Mouse (Mus musculus): ENCODE data around the gene Gm5039.
"Not testable (repeated sequence)": the region's sequence is repeated elsewhere in the genome, so short reads cannot be mapped to it uniquely, and the experiment has no call there.

Gm5039 gene

GRCm38 (mm10) chr12:88323926-88324325, at the start of gene Gm5039:
Gm5039 (minus strand) TSS chr12:88324026.
- not testable (repeated sequence) for ATAC-seq (ENCODE audit: low TSS enrichment)

- ATAC-seq (ENCODE audit: low TSS enrichment) = no peak
Measured at GRCm38 (mm10) chr12:88372018-88372417, 48.2 kb upstream of the Gm5039 start.

- not testable (repeated sequence) for ATAC-seq (ENCODE audit: low TSS enrichment)
Measured at GRCm38 (mm10) chr12:88370321-88370720, 46.5 kb upstream of the Gm5039 start.

GRCm38 (mm10) chr12:88369690-88370089, 45.9 kb upstream of the Gm5039 start:
- not testable (repeated sequence) for ATAC-seq (ENCODE audit: low TSS enrichment)

GRCm38 (mm10) chr12:88368618-88369017, 44.8 kb upstream of the Gm5039 start:
- ATAC-seq (ENCODE audit: low TSS enrichment) = peak; percentile 75

DNA sequence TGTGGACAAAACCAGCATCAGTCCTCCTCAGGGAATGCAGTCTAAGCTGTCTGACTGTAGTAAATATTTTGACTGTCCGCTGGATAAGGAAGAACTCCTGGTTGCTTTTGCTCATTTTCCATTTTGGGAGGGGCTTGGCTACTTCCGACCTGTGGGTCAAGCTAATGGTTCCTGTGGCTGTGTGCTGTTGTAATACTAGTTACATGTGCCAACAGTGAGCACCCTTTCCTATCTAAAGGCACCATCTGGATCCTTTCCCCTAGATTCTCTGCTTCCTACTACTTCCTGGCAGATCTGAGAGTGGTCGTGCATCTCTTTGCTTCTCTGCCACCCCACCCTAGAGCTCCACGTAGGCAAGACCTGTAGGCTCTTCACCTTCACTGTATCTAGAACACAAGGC, 43.8 kb upstream of the Gm5039 start:
- no peak for ATAC-seq (ENCODE audit: low TSS enrichment)

DNA sequence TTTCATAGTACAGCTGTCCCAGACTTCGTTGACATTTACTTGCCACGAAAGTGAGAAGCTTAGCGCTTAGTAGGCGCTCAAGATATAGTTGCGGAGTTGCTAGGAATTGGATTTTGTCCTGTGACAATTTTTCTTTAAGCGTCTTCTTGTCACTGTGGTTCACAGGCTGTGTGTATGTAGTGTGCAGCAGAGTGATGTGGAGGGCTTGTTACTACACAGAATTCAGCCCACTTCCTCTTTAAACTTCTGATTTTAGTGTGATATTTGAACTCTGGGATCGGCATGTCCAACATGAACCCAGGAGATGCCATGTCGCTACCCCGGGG, 37.3 kb upstream of the Gm5039 start:
- ATAC-seq (ENCODE audit: low TSS enrichment) = no peak

DNA sequence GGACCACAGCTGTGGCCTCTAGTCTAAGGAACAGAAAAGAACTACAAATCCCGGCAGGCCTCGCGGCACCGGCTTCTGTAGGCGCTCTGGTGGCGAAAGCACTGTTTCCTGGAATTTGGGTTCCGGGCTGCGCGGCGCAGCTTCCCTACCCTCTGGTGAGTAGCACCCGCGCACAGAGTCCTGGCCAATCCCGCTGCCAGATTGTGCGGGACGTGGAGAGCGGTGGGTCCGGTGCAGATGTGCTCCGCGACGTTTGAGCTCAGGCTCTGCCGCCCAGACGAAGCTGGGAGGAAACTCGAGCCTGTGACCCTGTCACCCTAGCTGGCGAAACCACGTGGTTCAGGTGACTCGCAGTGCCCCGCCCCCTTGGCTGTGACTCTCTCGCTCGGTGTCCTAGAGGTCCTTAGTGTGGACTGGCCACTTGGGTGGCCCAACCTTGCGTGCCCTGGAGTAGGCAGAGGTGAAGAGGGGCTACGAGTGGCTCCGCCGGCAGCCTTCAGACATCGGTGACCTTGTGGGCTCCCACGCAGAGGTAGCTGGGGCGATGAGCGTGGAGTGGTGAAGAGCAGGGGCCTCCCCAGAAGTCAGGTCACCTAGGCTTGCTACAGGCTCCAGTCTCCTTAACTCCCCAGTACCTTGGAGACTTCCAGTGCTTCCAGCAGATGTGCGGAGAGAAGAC, 36.8 kb upstream of the Gm5039 start, which contains the start of gene Adck1:
Gene Adck1 (plus strand): TSS at position 114 of the 679 bp plus-strand sequence.
- ATAC-seq (ENCODE audit: low TSS enrichment) = peak; percentile 99

GRCm38 (mm10) chr12:88354182-88354702, 30.4 kb upstream of the Gm5039 start:
- peak; percentile 31; the same call in 1 of the 2 replicates for ATAC-seq (ENCODE audit: low TSS enrichment)

GRCm38 (mm10) chr12:88341286-88341685, 17.5 kb upstream of the Gm5039 start:
- not testable (repeated sequence) for ATAC-seq (ENCODE audit: low TSS enrichment)

- not testable (repeated sequence) for ATAC-seq (ENCODE audit: low TSS enrichment)
Measured at GRCm38 (mm10) chr12:88336662-88337413, 13.0 kb upstream of the Gm5039 start.

- ATAC-seq (ENCODE audit: low TSS enrichment) = no peak
Measured at GRCm38 (mm10) chr12:88314556-88314955, 9.3 kb downstream of the Gm5039 start.

DNA sequence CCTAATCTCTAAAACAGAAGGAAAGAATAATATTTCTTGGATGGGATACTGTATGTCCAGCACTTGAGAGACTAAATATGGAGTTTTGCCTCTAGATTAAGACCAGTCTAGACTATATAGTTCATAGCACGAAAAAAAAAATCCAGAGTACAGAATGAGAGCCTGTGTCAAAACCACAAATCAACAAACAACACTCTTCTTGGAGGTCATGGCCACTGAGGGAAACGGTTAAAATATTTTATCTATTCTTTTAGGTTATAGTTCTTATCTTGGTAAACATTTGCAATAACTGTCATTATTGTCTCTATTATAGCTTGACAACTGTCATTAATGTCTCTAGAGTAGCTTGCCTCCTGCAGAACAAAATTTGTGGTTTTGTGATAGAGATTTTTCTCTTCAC, 26.7 kb downstream of the Gm5039 start:
- not testable (repeated sequence) for ATAC-seq (ENCODE audit: low TSS enrichment)

- ATAC-seq (ENCODE audit: low TSS enrichment) = not testable (repeated sequence)
Measured at GRCm38 (mm10) chr12:88293082-88293481, 30.7 kb downstream of the Gm5039 start.

- not testable (repeated sequence) for ATAC-seq (ENCODE audit: low TSS enrichment)
Measured at GRCm38 (mm10) chr12:88285224-88285623, 38.6 kb downstream of the Gm5039 start.

DNA sequence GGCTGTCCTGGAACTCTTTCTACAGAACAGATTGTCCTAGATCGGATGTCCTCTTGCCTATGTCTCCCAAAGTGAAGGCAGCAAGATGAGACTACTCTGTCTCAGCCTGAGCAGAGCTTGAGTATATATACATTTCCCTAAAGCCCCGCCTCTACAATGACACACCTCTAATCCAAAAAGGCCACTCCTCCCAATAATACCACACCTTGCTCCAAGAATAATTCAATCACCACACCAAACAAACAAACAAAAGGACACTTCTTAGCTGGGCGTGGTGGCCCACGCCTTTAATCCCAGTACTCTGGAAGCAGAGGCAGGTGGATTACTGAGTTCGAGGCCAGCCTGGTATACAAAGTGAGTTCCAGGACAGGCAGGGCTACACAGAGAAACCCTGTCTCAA, 49.4 kb downstream of the Gm5039 start, which contains the start of gene Gm5662:
Gene Gm5662 (minus strand): TSS at position 101 of the 400 bp plus-strand sequence.
- not testable (repeated sequence) for ATAC-seq (ENCODE audit: low TSS enrichment)

Measured in frontal cortex, adult (tissue).